Comparison of ENCODE assay signal across 11 mouse cellular contexts in genomic region chr1:191348592-191348991, GRCm38 (mm10).
"Had no signal": no experiment of that assay in that cellular context is flagged by ENCODE, and none has a peak within 500 bp of the region (broad histone marks: within the 10 kb centered on the region; RNA-seq: fewer than 3 reads in every experiment).

No protein-coding gene starts in this region.

- H3K9me3 ChIP-seq: limb, embryonic 10.5 days; liver, embryonic 15.5 days; midbrain, embryonic 13.5 days had no signal

- H3K4me3 ChIP-seq: left cerebral cortex, adult 2 months; limb, embryonic 10.5 days; liver, embryonic 15.5 days; midbrain, embryonic 13.5 days had no signal

- H3K4me1 ChIP-seq: midbrain, embryonic 13.5 days had no signal

- H3K27me3 ChIP-seq: liver, embryonic 15.5 days; midbrain, embryonic 13.5 days had no signal

- ATAC-seq: midbrain, embryonic 13.5 days had no signal

- H3K9ac ChIP-seq: liver, embryonic 15.5 days; midbrain, embryonic 13.5 days had no signal

- H3K4me2 ChIP-seq: liver, embryonic 11.5 days; liver, embryonic 15.5 days; midbrain, embryonic 13.5 days had no signal

- H3K27ac ChIP-seq: left cerebral cortex, adult 2 months; limb, embryonic 10.5 days; liver, embryonic 15.5 days; midbrain, embryonic 13.5 days had no signal

- DNase-seq: kidney, adult 8-10 months; kidney, postnatal 25 days; lung, postnatal 36 days; right cerebral cortex, adult 18-20 months; right cerebral cortex, postnatal 25 days; thymus, postnatal 36 days had no signal
